ENCODE assay signal across 24 mouse cellular contexts in genomic region chr14:24235954-24236353, GRCm38 (mm10). TPM values are rescaled to one million over a fixed set of nuclear protein-coding genes. Genes with fewer than 3 reads are reported as not detected.
"Had no signal": no experiment of that assay in that cellular context is flagged by ENCODE, and none has a peak within 500 bp of the region (broad histone marks: within the 10 kb centered on the region; RNA-seq: fewer than 3 reads in every experiment).

No protein-coding gene starts in this region.

- H3K4me3 ChIP-seq: lung, embryonic 15.5 days; megakaryocyte, embryonic 14.5 days; midbrain, embryonic 13.5 days; midbrain, embryonic 15.5 days; neural tube, embryonic 12.5 days; stomach, embryonic 15.5 days had no signal

- H3K27me3 ChIP-seq: lung, embryonic 15.5 days; midbrain, embryonic 13.5 days; midbrain, embryonic 15.5 days; neural tube, embryonic 12.5 days; stomach, embryonic 15.5 days had no signal

- DNase-seq: liver, postnatal 0 days; lung, adult 2 months; lung, postnatal 14 days; lung, postnatal 36 days; right cerebral cortex, postnatal 14 days; thymus, adult 2 months; thymus, postnatal 14 days; thymus, postnatal 36 days had no signal

- H3K27ac ChIP-seq: lung, embryonic 15.5 days; macrophage; midbrain, embryonic 13.5 days; midbrain, embryonic 15.5 days; neural tube, embryonic 12.5 days; stomach, embryonic 15.5 days; stomach, postnatal 0 days had no signal

- H3K36me3 ChIP-seq: lung, embryonic 15.5 days; midbrain, embryonic 15.5 days; neural tube, embryonic 12.5 days; stomach, embryonic 15.5 days had no signal

RNA-seq across cellular contexts. Expression of gene Dlg5, which starts 9.8 kb away (rescaled TPM):
- total RNA-seq: megakaryocyte progenitor cell, adult 5-6 weeks; neutrophil, adult 5-6 weeks had no signal

RNA-seq across cellular contexts. Expression of gene E330034G19Rik, which starts 57.1 kb away (rescaled TPM):
- total RNA-seq: megakaryocyte progenitor cell, adult 5-6 weeks; midbrain, postnatal 0 days; monocyte, adult 5-6 weeks; neutrophil, adult 5-6 weeks had no signal
- polyA plus RNA-seq: liver, postnatal 0 days; lung, adult 2 months; lung, embryonic 15.5 days; lung, postnatal 0 days; macrophage; midbrain, embryonic 11.5 days; midbrain, embryonic 13.5 days; midbrain, embryonic 15.5 days; neural tube, embryonic 12.5 days; neural tube, embryonic 14.5 days; spleen, adult 2 months; stomach, embryonic 15.5 days; stomach, postnatal 0 days; thymus, adult 2 months had no signal
